Mouse (Mus musculus) lung, embryonic 14.5 days (tissue): Measurements from ENCODE around the gene Shmt1. TPM values are rescaled to one million over a fixed set of nuclear protein-coding genes. Genes with fewer than 3 reads are reported as not detected.

Experiments used
- ATAC-seq: fragments of 200-750 bp; cut with Nextera tagmentation; 2 replicates; pipeline ENCODE4 v1.8.0; 2017; ENCODE audit warnings: mild to moderate bottlenecking, moderate TSS enrichment, moderate library complexity; ENCODE audit not compliant: insufficient read depth
- DNase-seq: peaks from one replicate; pipeline ENCODE4 v3.0.0-alpha.2; 2015
- H3K27ac ChIP-seq: fragments of 300-500 bp; sonication (generic); 2 replicates; pipeline ENCODE4 v1.5.1; 2014; ENCODE audit warnings: low read depth, mild to moderate bottlenecking, moderate library complexity
- H3K27me3 ChIP-seq: fragments of 300-500 bp; sonication (generic); 2 replicates; pipeline ENCODE4 v1.6.1; 2014; ENCODE audit warnings: low read length, control low read depth; ENCODE audit not compliant: insufficient read depth
- H3K36me3 ChIP-seq: fragments of 300-500 bp; sonication (generic); 2 replicates; pipeline ENCODE4 v1.6.1; 2014; ENCODE audit warnings: control low read depth; ENCODE audit not compliant: insufficient read depth
- H3K4me1 ChIP-seq: fragments of 300-500 bp; sonication (generic); 2 replicates; pipeline ENCODE4 v1.6.1; 2014; ENCODE audit warnings: antibody characterized with exemption, control low read depth; ENCODE audit not compliant: insufficient read depth
- H3K4me2 ChIP-seq: fragments of 300-500 bp; sonication (generic); 2 replicates; pipeline ENCODE4 v1.6.1; 2014; ENCODE audit warnings: mild to moderate bottlenecking
- H3K4me3 ChIP-seq: fragments of 300-500 bp; sonication (generic); 2 replicates; pipeline ENCODE4 v1.5.1; 2014; ENCODE audit warnings: low read depth, low read length
- H3K9ac ChIP-seq: fragments of 300-500 bp; sonication (generic); 2 replicates; pipeline ENCODE4 v1.6.1; 2014
- H3K9me3 ChIP-seq: fragments of 300-500 bp; sonication (generic); 2 replicates; pipeline ENCODE4 v1.6.1; 2016; ENCODE audit warnings: low read depth, low read length, control low read depth
- CTCF ChIP-seq: IDR thresholded peaks from 2 replicates; pipeline ENCODE4 v1.5.1; 2016; ENCODE audit warnings: antibody characterized with exemption, low read depth
- WGBS: fragments of 180-500 bp; shearing (Covaris S2); extraction: QIAGEN DNeasy Blood & Tissue Kit; methylation state at CpG from one replicate; pipeline ENCODE4 v1.1.7; 2014; 5-methylcytosine and 5-hydroxymethylcytosine counted together
- polyA plus RNA-seq: library from polyadenylated mRNA; unstranded; fragments of >200 nt; fragmentation: Nextera tagmentation; extraction: Ambion mirVana; gene quantifications from 2 replicates; pipeline ENCODE4 v1.2.1, GENCODE M21; 2014

Gene Shmt1
- polyA plus RNA-seq, 1 experiment from 2014 or later, result 63.6 TPM

- peak; percentile 93 for DNase-seq
- Histone ChIP-seq H3K9me3 (no peaks in the 10 kb centered on the region), H3K4me1 (peaks cover 46% of the 10 kb centered on the region), H3K27me3 (no peaks in the 10 kb centered on the region), H3K4me2 (peak within 1 kb of the TSS; percentile 87), H3K9ac (peak within 1 kb of the TSS; percentile 85), H3K36me3 (peaks cover 29% of the 10 kb centered on the region), H3K4me3 (peak within 1 kb of the TSS; percentile 89), H3K27ac (peak within 1 kb of the TSS; percentile 91)
- ATAC-seq, result peak; percentile 96
- under 1% methylated on average over 62 of the region's 62 CpGs for WGBS
- no peak for TF ChIP-seq CTCF
These were observed 34.4 kb downstream of the Shmt1 start, which contains the start of the genes Top3a and Smcr8 for GRCm38 (mm10) chr11:60776829-60777740. Gene Top3a, minus strand, starts transcription at chr11:60777365. Gene Smcr8, plus strand, starts transcription at chr11:60777524.

- WGBS, result 3% methylated on average over 17 of the region's 17 CpGs
- Histone ChIP-seq H3K9ac (peak overlapping the region; percentile 85), H3K9me3 (no peaks in the 10 kb centered on the region), H3K36me3 (peaks cover 22% of the 10 kb centered on the region), H3K4me1 (peaks cover 41% of the 10 kb centered on the region), H3K27ac (peak overlapping the region; percentile 91), H3K27me3 (no peaks in the 10 kb centered on the region), H3K4me3 (peak overlapping the region; percentile 89), H3K4me2 (peak overlapping the region; percentile 87)
- TF ChIP-seq CTCF, result no peak
- DNase-seq (peak; percentile 7), ATAC-seq (peak; percentile 2; the same call in 1 of the 2 replicates)
These were observed 35.2 kb downstream of the Shmt1 start for GRCm38 (mm10) chr11:60776107-60776828.

GRCm38 (mm10) chr11:60775578-60775977, 35.9 kb downstream of the Shmt1 start:
- DNase-seq (no peak), ATAC-seq (no peak)
- H3K4me2 ChIP-seq, result peak overlapping the region; percentile 87
- TF ChIP-seq CTCF, result no peak
- peak overlapping the region; percentile 85 for H3K9ac ChIP-seq
- peaks cover 19% of the 10 kb centered on the region for H3K36me3 ChIP-seq
- no peaks in the 10 kb centered on the region for H3K9me3 ChIP-seq
- H3K27ac ChIP-seq, result no peak overlapping the region
- peak overlapping the region; percentile 89 for H3K4me3 ChIP-seq
- 39% methylated on average over 6 of the region's 6 CpGs for WGBS
- H3K4me1 ChIP-seq, result peaks cover 34% of the 10 kb centered on the region
- no peaks in the 10 kb centered on the region for H3K27me3 ChIP-seq

GRCm38 (mm10) chr11:60774841-60775240, 36.7 kb downstream of the Shmt1 start:
- H3K36me3 ChIP-seq, result peaks cover 15% of the 10 kb centered on the region
- no peak for TF ChIP-seq CTCF
- H3K4me1 ChIP-seq, result peaks cover 30% of the 10 kb centered on the region
- 28% methylated on average over 1 of the region's 1 CpGs for whole genome bisulfite sequencing
- no peaks in the 10 kb centered on the region for H3K27me3 ChIP-seq
- peak overlapping the region; percentile 87 for H3K4me2 ChIP-seq
- DNase-seq, result peak; percentile 56
- no peak for ATAC-seq
- no peak overlapping the region for H3K4me3 ChIP-seq
- H3K27ac ChIP-seq, result no peak overlapping the region
- H3K9me3 ChIP-seq, result no peaks in the 10 kb centered on the region
- peak overlapping the region; percentile 85; the same call in 1 of the 2 replicates for H3K9ac ChIP-seq

- peak overlapping the region; percentile 87; the same call in 1 of the 2 replicates for H3K4me2 ChIP-seq
- peaks cover 24% of the 10 kb centered on the region for H3K4me1 ChIP-seq
- no peaks in the 10 kb centered on the region for H3K9me3 ChIP-seq
- no peaks in the 10 kb centered on the region for H3K27me3 ChIP-seq
- H3K4me3 ChIP-seq, result no peak overlapping the region
- no peak overlapping the region for H3K9ac ChIP-seq
- no peak overlapping the region for H3K27ac ChIP-seq
- no peak for TF ChIP-seq CTCF
- DNase-seq (no peak), ATAC-seq (no peak)
- WGBS, result 80% methylated on average over 3 of the region's 3 CpGs
- peaks cover 8% of the 10 kb centered on the region for H3K36me3 ChIP-seq
These were observed 37.3 kb downstream of the Shmt1 start for GRCm38 (mm10) chr11:60774158-60774689.

- Histone ChIP-seq H3K9me3 (no peaks in the 10 kb centered on the region), H3K36me3 (no peaks in the 10 kb centered on the region), H3K27me3 (no peaks in the 10 kb centered on the region), H3K27ac (no peak overlapping the region), H3K4me1 (peaks cover 12% of the 10 kb centered on the region), H3K4me3 (no peak overlapping the region), H3K9ac (no peak overlapping the region), H3K4me2 (no peak overlapping the region)
- no peak for TF ChIP-seq CTCF
- no peak for ATAC-seq
- no peak for DNase-seq
- WGBS, result 77% methylated on average over 4 of the region's 4 CpGs
These were observed 39.4 kb downstream of the Shmt1 start for GRCm38 (mm10) chr11:60772161-60772560.
